Mouse (Mus musculus) stomach, postnatal 0 days (tissue): ENCODE measurements around the gene Cox8b.

Source experiments
- CTCF ChIP-seq: IDR thresholded peaks from 2 replicates; pipeline ENCODE4 v1.5.1; 2016; ENCODE audit warnings: antibody characterized with exemption, low read depth, mild to moderate bottlenecking, moderate library complexity
- EP300 ChIP-seq: optimal IDR thresholded peaks from 2 replicates; pipeline ENCODE3; 2016; ENCODE audit warnings: antibody characterized with exemption

GRCm38 (mm10) chr7:140877364-140877763 is 22.9 kb downstream of the Cox8b start:
- no peak for TF ChIP-seq CTCF
- TF ChIP-seq EP300 = no peak
